ENCODE assay signal across 8 mouse cellular contexts in genomic region chr7:120918526-120918962, GRCm38 (mm10). TPM values are rescaled to one million over a fixed set of nuclear protein-coding genes. Genes with fewer than 3 reads are reported as not detected.
DNase-seq lines count a peak whose midpoint lies in the region; ATAC-seq and TF ChIP-seq lines count a peak whose summit lies in the region.

No protein-coding gene starts in this region.

- WGBS in embryonic facial prominence, embryonic 13.5 days, result 5% methylated on average over 10 of the region's 10 CpGs
- 8% methylated on average over 10 of the region's 10 CpGs for WGBS in heart, postnatal 0 days
- 7% methylated on average over 10 of the region's 10 CpGs for WGBS in lung, embryonic 14.5 days

- TF ChIP-seq EP300 in heart, postnatal 0 days (IDR thresholded peaks at IDR 0.05; ENCODE audit: low read depth), result no peak

- ATAC-seq in embryonic facial prominence, embryonic 13.5 days (ENCODE audit: insufficient number of reproducible peaks, insufficient read depth, low FRiP score, low TSS enrichment, low read depth), result peak; percentile 40; the same call in 1 of the 2 replicates
- ATAC-seq in heart, postnatal 0 days (ENCODE audit: insufficient read depth, low read depth), result peak; percentile 24; the same call in 1 of the 2 replicates
- peak; percentile 45 for ATAC-seq in lung, embryonic 14.5 days (ENCODE audit: insufficient read depth)
- ATAC-seq in neutrophil, adult 5-6 weeks (ENCODE audit: extremely low read depth, insufficient number of reproducible peaks, low FRiP score, poor library complexity, severe bottlenecking), result peak; percentile 72

- DNase-seq in ES-CJ7 (ENCODE audit: low read depth, low spot score), result peak; percentile 81
- peak; percentile 32 to 61 for DNase-seq in adrenal gland, postnatal 36 days
- peak; percentile 67 for DNase-seq in heart, postnatal 0 days (ENCODE audit: low spot score)
- DNase-seq in kidney, postnatal 36 days, result peak; percentile 53 to 77
- DNase-seq in lung, embryonic 14.5 days, result peak; percentile 87
- no peak for DNase-seq in ovary, postnatal 10 days (ENCODE audit: low spot score)

- TF ChIP-seq CTCF in heart, postnatal 0 days (IDR thresholded peaks at IDR 0.05; ENCODE audit: low read depth), result no peak
- no peak for TF ChIP-seq CTCF in lung, embryonic 14.5 days (IDR thresholded peaks at IDR 0.05; ENCODE audit: low read depth)

- peaks cover 5% of the 10 kb centered on the region; the same call in 1 of the 2 replicates for H3K36me3 ChIP-seq in embryonic facial prominence, embryonic 13.5 days
- H3K36me3 ChIP-seq in heart, postnatal 0 days (replicated peaks; ENCODE audit: control insufficient read depth, insufficient read depth, low read length), result 0 out of 2 replicates have a peak, but pooled peaks cover under 1% of the 10 kb centered on the region
- no peaks in the 10 kb centered on the region; the same call in 1 of the 2 replicates for H3K36me3 ChIP-seq in lung, embryonic 14.5 days (ENCODE audit: insufficient read depth)

- H3K9ac ChIP-seq in embryonic facial prominence, embryonic 13.5 days, result peak overlapping the region; percentile 91
- H3K9ac ChIP-seq in heart, postnatal 0 days (replicated peaks; ENCODE audit: low read depth, low read length), result peak overlapping the region; percentile 88
- H3K9ac ChIP-seq in lung, embryonic 14.5 days, result peak overlapping the region; percentile 86

- H3K27ac ChIP-seq in embryonic facial prominence, embryonic 13.5 days, result peak overlapping the region; percentile 81; the same call in 1 of the 2 replicates
- H3K27ac ChIP-seq in heart, postnatal 0 days (ENCODE audit: low read depth), result peak overlapping the region; percentile 87; the same call in 1 of the 2 replicates
- H3K27ac ChIP-seq in lung, embryonic 14.5 days (ENCODE audit: low read depth), result no peak overlapping the region; the same call in 1 of the 2 replicates

- peak overlapping the region; percentile 77 for H3K4me2 ChIP-seq in embryonic facial prominence, embryonic 13.5 days
- peak overlapping the region; percentile 83 for H3K4me2 ChIP-seq in heart, postnatal 0 days (ENCODE audit: low read depth, low read length)
- peak overlapping the region; percentile 73 for H3K4me2 ChIP-seq in lung, embryonic 14.5 days

- peak overlapping the region; percentile 92 for H3K4me3 ChIP-seq in embryonic facial prominence, embryonic 13.5 days
- H3K4me3 ChIP-seq in heart, postnatal 0 days (ENCODE audit: low read depth, low read length), result peak overlapping the region; percentile 94
- H3K4me3 ChIP-seq in lung, embryonic 14.5 days (ENCODE audit: low read depth, low read length), result peak overlapping the region; percentile 93

- H3K4me1 ChIP-seq in embryonic facial prominence, embryonic 13.5 days, result peaks cover 16% of the 10 kb centered on the region
- peaks cover 7% of the 10 kb centered on the region; the same call in 1 of the 2 replicates for H3K4me1 ChIP-seq in heart, postnatal 0 days (ENCODE audit: control insufficient read depth, insufficient read depth)
- H3K4me1 ChIP-seq in lung, embryonic 14.5 days (ENCODE audit: insufficient read depth), result no peaks in the 10 kb centered on the region

- no peaks in the 10 kb centered on the region for H3K27me3 ChIP-seq in embryonic facial prominence, embryonic 13.5 days
- no peaks in the 10 kb centered on the region for H3K27me3 ChIP-seq in heart, postnatal 0 days (ENCODE audit: control insufficient read depth, insufficient read depth, low read length)
- no peaks in the 10 kb centered on the region for H3K27me3 ChIP-seq in lung, embryonic 14.5 days (ENCODE audit: insufficient read depth, low read length)

- H3K9me3 ChIP-seq in embryonic facial prominence, embryonic 13.5 days, result no peaks in the 10 kb centered on the region
- no peaks in the 10 kb centered on the region for H3K9me3 ChIP-seq in heart, postnatal 0 days (replicated peaks; ENCODE audit: control insufficient read depth, low read length)
- H3K9me3 ChIP-seq in lung, embryonic 14.5 days (ENCODE audit: low read depth, low read length), result no peaks in the 10 kb centered on the region

RNA-seq across cellular contexts. Expression of gene Polr3e, which starts 1.0 kb away (rescaled TPM):
- total RNA-seq in adrenal gland, postnatal 36 days (2021), result 10 to 100 TPM; 23.1 to 25.9 TPM
- 37.9 and 38.2 TPM in 2 replicates for polyA plus RNA-seq in embryonic facial prominence, embryonic 13.5 days (2015; fragmentation: Nextera tagmentation; extraction: Ambion mirVana)
- 14.5 and 20.6 TPM in 2 replicates for total RNA-seq in heart, postnatal 0 days (2014; rRNA removed; ENCODE audit: low replicate concordance)
- polyA plus RNA-seq in heart, postnatal 0 days (2015; fragmentation: Nextera tagmentation; extraction: Ambion mirVana), result 11.5 and 12.2 TPM in 2 replicates
- 24.3 and 24.6 TPM in 2 replicates for polyA plus RNA-seq in lung, embryonic 14.5 days (2014; fragmentation: Nextera tagmentation; extraction: Ambion mirVana)
- 16.6 and 19.2 TPM in 2 replicates for total RNA-seq in neutrophil, adult 5-6 weeks (2017)
